In genomic region chr13:109491829-109492228, GRCm38 (mm10) we compare ENCODE assay signal across 28 mouse cellular contexts.
DNase-seq lines count a peak whose midpoint lies in the region; ATAC-seq and TF ChIP-seq lines count a peak whose summit lies in the region.
"Had no signal": no experiment of that assay in that cellular context is flagged by ENCODE, and none has a peak within 500 bp of the region (broad histone marks: within the 10 kb centered on the region; RNA-seq: fewer than 3 reads in every experiment).

No protein-coding gene starts in this region.

- WGBS in liver, embryonic 12.5 days (ENCODE audit: insufficient replicate concordance), result 17% methylated on average over 4 of the region's 4 CpGs
- WGBS in liver, postnatal 0 days (ENCODE audit: insufficient replicate concordance), result 29% methylated on average over 4 of the region's 4 CpGs

- no peaks in the 10 kb centered on the region for H3K36me3 ChIP-seq in liver, embryonic 12.5 days
- no peaks in the 10 kb centered on the region for H3K36me3 ChIP-seq in liver, postnatal 0 days (replicated peaks; ENCODE audit: insufficient read depth, low read length)
- H3K36me3 ChIP-seq in MEL (ENCODE audit: control insufficient read depth in 1 of 2, insufficient read depth in 2 of 2, low read length in 2 of 2), result no peaks in the 10 kb centered on the region
- H3K36me3 ChIP-seq: embryonic facial prominence, embryonic 10.5 days; embryonic facial prominence, embryonic 13.5 days; heart, embryonic 12.5 days; heart, embryonic 15.5 days; hindbrain, embryonic 10.5 days had no signal

- peak; percentile 24; the same call in 1 of the 2 replicates for ATAC-seq in liver, embryonic 12.5 days
- no peak for ATAC-seq in liver, postnatal 0 days
- peak; percentile 26; the same call in 1 of the 2 replicates for ATAC-seq in megakaryocyte progenitor cell, adult 5-6 weeks (replicated peaks; ENCODE audit: poor library complexity)
- ATAC-seq: forebrain, embryonic 13.5 days; forebrain, embryonic 16.5 days; hindbrain, postnatal 0 days; inflammation-experienced regulatory T-cells, adult 6 months; intestine, embryonic 16.5 days had no signal

- TF ChIP-seq POLR2A in MEL (IDR thresholded peaks at IDR 0.05; ENCODE audit: control insufficient read depth in 1 of 2, insufficient read depth in 1 of 2, low read depth in 1 of 2, low read length in 2 of 2, poor library complexity in 1 of 2), result no peak

- H3K27me3 ChIP-seq in liver, embryonic 12.5 days (replicated peaks), result no peaks in the 10 kb centered on the region
- H3K27me3 ChIP-seq in liver, postnatal 0 days (ENCODE audit: insufficient read depth, low read length), result no peaks in the 10 kb centered on the region
- H3K27me3 ChIP-seq in MEL (ENCODE audit: control insufficient read depth in 1 of 2, insufficient read depth in 2 of 2, low read length in 2 of 2), result peaks cover 6 to 7% of the 10 kb centered on the region in 2 experiments; a peak in 3 of 4 replicates
- H3K27me3 ChIP-seq: embryonic facial prominence, embryonic 13.5 days; forebrain, embryonic 13.5 days; heart, embryonic 12.5 days; heart, embryonic 15.5 days had no signal

- TF ChIP-seq EP300 in liver, postnatal 0 days (IDR thresholded peaks at IDR 0.05; ENCODE audit: low read depth), result no peak
- TF ChIP-seq EP300 in MEL (IDR thresholded peaks at IDR 0.05; ENCODE audit: low read depth in 1 of 2, low read length in 2 of 2), result no peak

- no peak for DNase-seq in liver, postnatal 0 days
- peak; percentile 19 for DNase-seq in MEL (ENCODE audit: low read depth, low spot score)
- DNase-seq in c-Kit-positive CD71-negative TER-119-negative erythroid progenitor cells, embryonic 14.5 days (ENCODE audit: low read depth), result peak; percentile 13
- DNase-seq in spleen, postnatal 10 days (ENCODE audit: low spot score in 2 of 2), result no peak
- no peak for DNase-seq in left cerebral cortex, adult 2 months (ENCODE audit: extremely low spot score in 1 of 2, low spot score in 2 of 2)
- DNase-seq: adrenal gland, adult 2 months; adrenal gland, postnatal 14 days; cerebellum, adult 18-20 months; cerebellum, adult 9-10 months; embryo, embryonic 11 days; gastrocnemius, adult 2 months; gastrocnemius, postnatal 14 days; heart, postnatal 10 days; heart, postnatal 36 days; kidney, adult 18-20 months had no signal

- intact Hi-C loops in left cerebral cortex, adult 2 months (cut with DNase I), result loop anchor here (5.0 kb wide), 1 partner anchor 50 kb away; no protein-coding TSS in a partner anchor

- H3K4me1 ChIP-seq in liver, embryonic 12.5 days, result no peaks in the 10 kb centered on the region
- no peaks in the 10 kb centered on the region for H3K4me1 ChIP-seq in liver, postnatal 0 days (ENCODE audit: insufficient read depth)
- no peaks in the 10 kb centered on the region for H3K4me1 ChIP-seq in MEL (ENCODE audit: control insufficient read depth in 1 of 2, insufficient read depth in 2 of 2, low read length in 2 of 2)
- H3K4me1 ChIP-seq: heart, embryonic 12.5 days; heart, embryonic 15.5 days had no signal

- no peak for TF ChIP-seq RAD21 in MEL (IDR thresholded peaks at IDR 0.05; ENCODE audit: low read depth, low read length)

- H3K27ac ChIP-seq in liver, embryonic 12.5 days, result no peak overlapping the region
- H3K27ac ChIP-seq in liver, postnatal 0 days (ENCODE audit: low read depth), result no peak overlapping the region
- H3K27ac ChIP-seq in MEL (ENCODE audit: control insufficient read depth, low read depth, low read length), result no peak overlapping the region
- H3K27ac ChIP-seq in left cerebral cortex, adult 2 months, result no peak overlapping the region
- H3K27ac ChIP-seq: embryonic facial prominence, embryonic 10.5 days; embryonic facial prominence, embryonic 13.5 days; forebrain, embryonic 13.5 days; gastrocnemius, adult 2 months; heart, embryonic 15.5 days; hindbrain, embryonic 10.5 days; hindbrain, postnatal 0 days had no signal

- H3K4me2 ChIP-seq in liver, embryonic 12.5 days, result no peak overlapping the region
- no peak overlapping the region for H3K4me2 ChIP-seq in liver, postnatal 0 days (ENCODE audit: low read depth, low read length)
- H3K4me2 ChIP-seq: embryonic facial prominence, embryonic 13.5 days; forebrain, embryonic 13.5 days; heart, embryonic 12.5 days; heart, embryonic 15.5 days had no signal

- no peak for TF ChIP-seq CTCF in liver, postnatal 0 days (IDR thresholded peaks at IDR 0.05; ENCODE audit: low read depth)
- no peak for TF ChIP-seq CTCF in MEL (IDR thresholded peaks at IDR 0.05 in 2 of 3, conservative IDR thresholded peaks at IDR 0.05 in 1 of 3; ENCODE audit: control insufficient read depth in 1 of 3, insufficient read depth in 1 of 3, low read depth in 2 of 3, low read length in 3 of 3, poor library complexity in 1 of 3, severe bottlenecking in 1 of 3)
- TF ChIP-seq CTCF in left cerebral cortex, adult 2 months (IDR thresholded peaks at IDR 0.05), result no peak

- H3K4me3 ChIP-seq in liver, embryonic 12.5 days, result no peak overlapping the region
- no peak overlapping the region for H3K4me3 ChIP-seq in liver, postnatal 0 days (ENCODE audit: low read depth, low read length)
- no peak overlapping the region for H3K4me3 ChIP-seq in MEL (ENCODE audit: control insufficient read depth in 1 of 2, insufficient read depth in 1 of 2, low read depth in 2 of 2, low read length in 2 of 2)
- no peak overlapping the region for H3K4me3 ChIP-seq in left cerebral cortex, adult 2 months
- H3K4me3 ChIP-seq: embryonic facial prominence, embryonic 10.5 days; embryonic facial prominence, embryonic 13.5 days; erythroblast, embryonic 14.5 days; forebrain, embryonic 13.5 days; gastrocnemius, adult 2 months; heart, embryonic 12.5 days; heart, embryonic 15.5 days; hindbrain, embryonic 10.5 days had no signal

- H3K9ac ChIP-seq in liver, embryonic 12.5 days, result no peak overlapping the region
- no peak overlapping the region for H3K9ac ChIP-seq in liver, postnatal 0 days (replicated peaks)
- H3K9ac ChIP-seq in MEL (ENCODE audit: control insufficient read depth, low read depth, low read length, poor library complexity, severe bottlenecking), result no peak overlapping the region
- H3K9ac ChIP-seq: embryonic facial prominence, embryonic 13.5 days; forebrain, embryonic 13.5 days; heart, embryonic 12.5 days; heart, embryonic 15.5 days had no signal

- no peaks in the 10 kb centered on the region for H3K9me3 ChIP-seq in liver, embryonic 12.5 days (replicated peaks)
- H3K9me3 ChIP-seq in liver, postnatal 0 days (ENCODE audit: low read length), result no peaks in the 10 kb centered on the region
- H3K9me3 ChIP-seq in MEL (replicated peaks; ENCODE audit: insufficient read depth, low read length), result no peaks in the 10 kb centered on the region
- H3K9me3 ChIP-seq: embryonic facial prominence, embryonic 10.5 days; embryonic facial prominence, embryonic 13.5 days; forebrain, embryonic 13.5 days; heart, embryonic 12.5 days; heart, embryonic 15.5 days; hindbrain, embryonic 10.5 days had no signal

- no peaks in the 10 kb centered on the region for H3K79me2 ChIP-seq in MEL (ENCODE audit: control insufficient read depth, insufficient read depth, low read length, poor library complexity)

TF ChIP-seq in MEL, 35 proteins besides CTCF, POLR2A, EP300 and RAD21:
- no peak for TF ChIP-seq MAZ (IDR thresholded peaks at IDR 0.05; ENCODE audit: low read depth, low read length)
- no peak for TF ChIP-seq POLR2AphosphoS5 (IDR thresholded peaks at IDR 0.05; ENCODE audit: borderline replicate concordance, low read depth, low read length)
- no peak for TF ChIP-seq MYC (IDR thresholded peaks at IDR 0.05; ENCODE audit: low read depth, low read length)
- no peak for TF ChIP-seq ETS1 (IDR thresholded peaks at IDR 0.05; ENCODE audit: low read depth, low read length)
- TF ChIP-seq SMC3 (IDR thresholded peaks at IDR 0.05; ENCODE audit: low read depth, low read length), result no peak
- TF ChIP-seq GATA1 (IDR thresholded peaks at IDR 0.05; ENCODE audit: low read depth, low read length), result no peak
- no peak for TF ChIP-seq USF2 (IDR thresholded peaks at IDR 0.05; ENCODE audit: borderline replicate concordance in 1 of 2, insufficient read depth in 1 of 2, low read depth in 1 of 2, low read length in 2 of 2)
- TF ChIP-seq TBP (IDR thresholded peaks at IDR 0.05; ENCODE audit: low read depth, low read length), result no peak
- no peak for TF ChIP-seq ZKSCAN1 (IDR thresholded peaks at IDR 0.05; ENCODE audit: low read depth, low read length)
- TF ChIP-seq ZNF384 (IDR thresholded peaks at IDR 0.05; ENCODE audit: low read depth, low read length), result no peak
- TF ChIP-seq GABPA (IDR thresholded peaks at IDR 0.05; ENCODE audit: low read depth, low read length), result no peak
- TF ChIP-seq ZC3H11A (IDR thresholded peaks at IDR 0.05; ENCODE audit: low read depth, low read length), result no peak
- no peak for TF ChIP-seq KAT2A (conservative IDR thresholded peaks at IDR 0.05; ENCODE audit: low read depth, low read length)
- no peak for TF ChIP-seq POLR2AphosphoS2 (IDR thresholded peaks at IDR 0.05; ENCODE audit: low read length)
TF ChIP-seq in MEL: peak in this region for 0.

Comparison
In these comparisons a context has a peak if more than half of its experiments do, and no peak if none do; other contexts are left out.
1. DNase-seq: peak in MEL (single experiment) and c-Kit-positive CD71-negative TER-119-negative erythroid progenitor cells, embryonic 14.5 days (single experiment); none in liver, postnatal 0 days (single experiment), spleen, postnatal 10 days (0 of 2) and left cerebral cortex, adult 2 months (0 of 2).